Mouse (Mus musculus) kidney, adult 9 months (tissue): ENCODE measurements at regions not wholly inside any gene's neighbourhood (a gene's known extent, or its start where the extent isn't known, plus 50 kb on each side); places are given as distances from the start of the nearest gene placed in this dataset.
"Not testable (repeated sequence)": the region's sequence is repeated elsewhere in the genome, so short reads cannot be mapped to it uniquely, and the experiment has no call there.

Experiments used
- DNase-seq: peaks from one replicate; pipeline ENCODE4 v3.0.0; 2022

DNA sequence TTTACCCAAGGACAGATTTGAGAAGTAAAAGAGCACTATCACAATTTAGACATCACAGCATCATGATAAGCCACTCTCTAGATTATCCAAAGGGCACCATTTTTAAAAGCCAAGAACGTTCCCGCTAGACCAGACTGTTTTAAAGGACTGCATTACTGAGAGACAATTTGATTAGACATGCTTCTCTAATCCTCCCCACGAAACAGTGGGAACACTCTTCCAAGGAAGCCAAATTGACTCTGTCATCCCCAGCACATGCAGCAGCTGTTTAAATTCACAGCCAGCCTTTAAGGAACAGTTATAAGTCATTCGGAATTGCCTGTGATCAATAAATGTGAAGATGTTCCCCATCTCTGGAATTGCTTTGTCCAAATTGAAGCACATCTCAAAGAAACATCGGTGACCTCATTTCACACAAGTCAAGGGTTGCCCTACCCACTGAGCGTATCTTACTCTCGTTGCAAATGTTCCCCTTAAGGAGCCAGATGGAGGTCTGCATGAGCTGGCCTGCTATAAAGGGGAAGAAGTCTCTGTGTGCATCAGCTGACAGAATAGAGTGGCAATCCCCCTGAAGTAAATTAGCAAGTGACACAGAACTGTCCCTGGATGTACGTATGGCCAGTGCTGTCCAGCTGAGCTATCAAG is 393.2 kb downstream of the Pid1 start:
- DNase-seq: no peak

DNA sequence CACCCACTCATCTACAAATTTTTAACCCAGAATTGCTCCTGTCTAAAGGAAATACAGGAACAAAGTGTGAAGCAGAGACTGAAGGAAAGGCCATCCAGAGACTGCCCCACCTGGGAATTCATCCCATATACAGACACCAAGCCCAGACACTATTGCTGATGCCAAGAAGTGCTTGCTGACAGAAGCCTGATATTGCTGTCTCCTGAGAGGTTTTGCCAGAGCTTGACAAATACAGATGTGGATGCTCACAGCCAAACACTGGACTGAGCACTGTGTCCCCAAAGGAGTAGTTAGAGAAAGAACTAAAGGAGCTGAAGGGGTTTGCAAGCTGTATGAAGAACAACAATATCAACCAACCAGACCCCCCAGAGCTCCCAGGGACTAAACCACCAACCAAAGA is 399.3 kb downstream of the Pid1 start:
- DNase-seq: not testable (repeated sequence)

DNA sequence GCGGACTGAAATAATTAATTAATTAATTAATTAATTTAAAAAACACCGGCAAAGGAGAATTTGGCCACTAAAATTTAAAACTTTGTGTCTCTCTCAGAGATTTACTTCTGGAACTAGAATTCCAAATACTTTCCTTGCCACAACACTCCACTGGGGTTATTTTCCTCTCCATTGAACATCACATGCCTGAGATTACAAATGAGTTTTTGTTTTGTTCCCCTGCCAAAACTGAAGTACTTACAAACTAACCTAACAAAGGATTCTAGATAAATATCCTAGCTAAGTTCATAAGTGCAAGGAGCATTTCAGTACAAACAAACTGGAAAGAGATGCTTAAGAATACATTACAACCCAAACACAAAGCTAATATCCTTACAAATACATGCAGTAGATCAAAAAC is 402.2 kb downstream of the Pid1 start:
- no peak for DNase-seq

DNA sequence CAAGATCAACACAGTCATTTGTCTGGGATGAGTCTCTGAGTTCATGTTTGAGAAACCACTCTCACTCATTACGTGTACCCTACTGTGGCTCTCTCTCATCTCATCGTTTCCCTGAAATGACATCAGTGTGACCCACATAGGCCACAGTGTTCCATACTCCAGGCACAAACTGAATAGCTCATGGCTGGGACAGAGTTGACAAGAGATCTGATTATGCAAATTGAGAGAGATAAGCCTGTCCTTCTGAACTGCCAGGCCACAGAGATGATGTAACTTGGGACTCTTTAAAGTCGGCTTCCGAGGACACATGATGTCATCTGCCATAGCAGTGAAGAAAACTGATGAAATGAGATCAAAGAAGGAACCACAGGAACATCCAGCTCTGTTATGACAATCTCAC is 404.2 kb downstream of the Pid1 start:
- DNase-seq: no peak

DNA sequence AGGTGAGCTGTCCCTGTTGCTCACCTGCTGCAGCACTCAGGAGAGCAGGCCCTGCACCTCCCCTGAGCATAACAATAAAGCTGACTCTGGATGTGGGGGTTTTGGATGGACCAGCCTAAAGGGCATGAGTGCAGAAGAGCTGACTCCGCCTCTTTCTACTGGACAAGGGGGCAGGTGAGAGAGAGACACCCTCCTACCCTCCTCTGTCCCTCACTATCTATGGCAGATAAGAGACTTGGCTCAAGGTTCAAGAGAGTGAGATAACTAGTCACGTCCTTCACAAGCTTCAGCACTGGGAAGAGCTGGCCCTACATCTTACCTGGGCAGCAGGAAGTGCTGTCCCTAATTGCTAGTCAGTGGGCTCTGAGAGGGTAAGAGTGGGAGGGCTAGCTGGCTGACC is 441.1 kb downstream of the Pid1 start:
- DNase-seq: no peak

DNA sequence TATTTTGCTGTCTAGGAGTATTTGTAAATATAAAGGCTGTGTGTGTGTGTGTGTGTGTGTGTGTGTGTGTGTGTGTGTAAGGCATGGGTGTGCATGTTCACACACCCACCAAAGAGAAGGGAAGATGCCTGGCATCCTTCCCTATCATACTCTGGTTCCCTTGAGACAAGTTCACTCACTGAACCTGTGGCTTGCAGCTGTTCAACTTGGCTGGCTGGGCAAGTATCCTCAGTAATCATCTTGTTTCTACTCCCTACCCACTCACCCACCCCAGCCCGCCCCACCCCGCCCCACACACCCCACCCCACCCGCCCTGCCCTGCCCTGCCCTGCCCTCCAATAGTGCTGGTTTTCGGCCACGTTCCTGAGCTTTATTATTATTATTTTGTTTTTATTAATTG is 448.5 kb downstream of the Pid1 start:
- DNase-seq: no peak

DNA sequence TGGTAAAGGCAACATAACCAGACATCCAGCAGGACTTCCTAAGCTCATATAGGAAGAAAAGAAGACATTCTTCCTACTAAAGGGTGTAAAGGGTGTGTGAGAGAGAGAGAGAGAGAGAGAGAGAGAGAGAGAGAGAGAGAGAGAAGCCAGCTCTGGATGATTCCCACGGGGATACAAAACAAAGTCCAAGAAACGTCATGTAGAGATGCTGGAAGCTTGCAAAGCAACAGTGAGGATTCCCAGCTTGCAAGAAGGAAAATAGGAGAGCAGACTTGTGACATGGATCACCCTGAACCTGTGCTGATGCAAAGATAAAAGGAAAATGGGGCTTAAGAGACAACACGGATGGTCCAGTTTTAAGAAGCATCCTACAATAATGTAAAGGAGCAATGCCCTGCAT is 456.6 kb downstream of the Pid1 start:
- no peak for DNase-seq

DNA sequence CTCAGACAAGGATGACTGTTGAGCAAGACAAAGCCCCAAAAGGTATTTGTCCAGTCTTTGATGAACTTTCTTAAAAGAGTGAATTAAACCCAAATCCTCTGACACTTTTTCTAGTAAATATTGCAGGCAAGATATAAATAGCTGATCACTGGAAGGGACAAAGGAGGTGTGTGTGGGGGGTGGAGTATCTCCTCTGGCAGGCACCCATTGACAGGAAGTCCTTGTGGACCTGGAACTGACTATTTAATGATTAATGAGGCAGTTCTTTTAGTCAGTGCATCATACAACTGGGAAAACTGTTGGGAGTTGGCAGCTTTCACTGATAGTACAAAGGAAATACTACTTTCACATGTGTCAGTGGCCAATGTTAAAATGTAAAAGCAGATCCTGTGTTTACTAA is 457.1 kb downstream of the Pid1 start:
- DNase-seq: peak; percentile 79

DNA sequence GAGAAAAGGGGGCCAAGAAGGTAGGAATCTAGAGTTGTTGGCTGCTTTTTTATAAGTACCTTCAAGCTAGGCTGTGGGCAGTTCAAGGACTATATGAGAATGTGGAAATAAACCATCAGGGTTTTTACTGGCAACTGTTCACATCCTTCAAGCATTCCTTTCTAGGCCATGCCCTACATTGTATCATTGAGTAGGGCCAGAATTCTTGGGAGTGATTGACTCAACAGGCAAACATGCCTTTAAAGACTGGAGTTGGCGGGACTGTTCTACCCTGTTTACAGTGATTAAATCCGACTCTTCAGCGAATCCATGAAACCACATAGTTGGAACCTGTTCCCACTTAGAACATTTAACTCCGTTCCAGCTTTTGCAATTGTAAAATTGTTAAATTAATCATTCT is 463.8 kb downstream of the Pid1 start:
- DNase-seq: no peak

DNA sequence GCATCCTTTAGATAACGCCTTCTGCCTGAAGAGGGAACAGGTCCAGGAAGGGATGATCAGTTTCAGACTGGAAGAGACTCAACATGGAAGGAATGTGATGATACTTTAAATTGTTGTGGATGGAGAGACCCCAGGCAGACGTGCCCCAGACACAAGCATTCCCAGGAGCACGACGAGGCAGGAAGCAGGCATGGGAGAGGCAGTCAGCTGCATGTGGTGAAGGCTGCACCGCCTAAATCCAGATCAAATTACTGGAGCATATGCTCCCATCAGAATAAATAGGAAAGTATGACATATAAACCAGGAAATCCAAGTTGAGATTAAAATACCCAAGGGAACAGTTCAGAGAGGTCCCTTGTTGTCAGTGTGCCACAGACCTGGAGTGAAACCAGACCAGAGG is 467.3 kb downstream of the Pid1 start:
- no peak for DNase-seq

DNA sequence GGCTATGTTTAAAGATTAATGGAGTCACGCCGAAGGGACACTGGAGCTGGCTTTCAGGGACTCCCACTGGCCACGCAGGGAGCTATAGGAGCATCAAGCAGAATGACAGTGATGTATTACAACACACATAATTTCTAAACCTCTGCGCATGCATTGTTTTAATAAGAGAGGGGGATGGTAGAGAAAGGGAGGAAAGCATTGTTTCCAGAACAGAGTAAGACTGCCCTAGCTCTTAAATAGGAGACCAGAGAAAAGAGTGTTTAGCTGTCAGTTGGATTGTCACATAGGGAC is 471.1 kb upstream of the Sphkap start:
- DNase-seq: no peak

DNA sequence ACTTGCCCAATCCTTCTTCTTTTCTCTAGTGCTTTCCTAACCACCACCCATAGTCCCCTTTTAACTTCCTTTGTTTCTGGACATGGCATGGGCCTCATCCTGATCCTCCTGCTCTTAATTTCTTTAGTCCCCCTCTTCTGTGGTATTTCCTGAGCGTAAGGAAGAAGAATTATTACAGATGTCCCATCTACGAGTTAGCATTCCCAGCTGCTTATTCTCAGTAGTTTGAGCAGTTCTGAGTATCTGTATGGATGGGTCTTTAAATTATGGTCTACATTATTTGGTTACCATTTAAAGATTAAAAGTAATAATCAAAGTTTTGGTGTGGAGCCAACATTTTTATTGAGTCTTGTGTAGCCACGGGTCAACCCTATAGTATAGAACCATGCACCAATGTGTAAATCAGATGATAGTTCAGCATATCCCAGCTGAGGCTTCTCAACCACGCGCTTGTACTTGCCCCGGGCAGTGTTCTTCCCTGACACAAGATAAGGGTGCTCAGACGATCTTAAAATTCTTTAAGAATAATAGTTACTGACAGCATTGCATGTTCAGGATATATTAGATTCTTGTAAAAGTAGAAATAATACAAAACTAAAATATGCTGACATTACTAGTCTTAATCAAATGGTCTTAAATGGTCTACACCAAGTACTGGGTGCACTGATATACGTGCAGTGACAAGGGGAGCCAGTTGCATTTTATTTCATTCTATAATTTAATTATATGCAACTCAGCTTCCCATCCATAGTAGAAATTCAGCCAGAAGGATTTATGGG is 470.5 kb upstream of the Sphkap start:
- DNase-seq: no peak

DNA sequence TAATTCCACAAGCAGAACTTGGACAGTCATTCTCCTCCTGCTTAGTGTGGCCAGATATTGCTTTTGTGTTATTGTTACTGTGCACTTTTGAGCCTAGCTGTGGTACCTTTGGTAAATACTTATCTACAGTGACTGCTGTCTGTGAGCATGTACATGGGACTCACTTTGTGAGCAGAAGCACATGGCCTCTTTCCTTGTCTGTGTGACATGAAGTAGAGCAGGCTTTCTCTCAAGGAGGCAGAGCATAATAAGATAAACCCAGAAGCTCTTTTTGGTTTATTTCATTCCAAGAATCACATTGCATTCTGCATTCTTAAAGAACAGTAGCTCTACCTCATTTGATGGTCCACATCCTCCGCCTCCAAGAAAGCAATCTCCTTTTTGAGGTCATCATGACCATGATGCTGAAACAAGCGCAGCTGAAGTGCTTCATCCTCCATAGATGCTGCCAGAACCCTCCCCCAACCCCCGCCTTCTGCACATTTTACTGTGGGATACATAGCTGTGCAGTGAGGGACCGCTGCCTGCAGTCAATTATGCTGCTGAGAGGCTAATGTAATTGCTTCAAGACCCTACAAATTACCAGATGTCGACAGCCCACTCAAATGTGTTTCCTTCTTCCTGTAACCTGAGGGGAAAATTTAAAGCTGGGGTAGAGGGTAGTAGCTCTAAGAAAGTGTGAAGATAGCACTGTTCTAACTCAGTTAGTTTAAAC is 463.0 kb upstream of the Sphkap start:
- DNase-seq: no peak

DNA sequence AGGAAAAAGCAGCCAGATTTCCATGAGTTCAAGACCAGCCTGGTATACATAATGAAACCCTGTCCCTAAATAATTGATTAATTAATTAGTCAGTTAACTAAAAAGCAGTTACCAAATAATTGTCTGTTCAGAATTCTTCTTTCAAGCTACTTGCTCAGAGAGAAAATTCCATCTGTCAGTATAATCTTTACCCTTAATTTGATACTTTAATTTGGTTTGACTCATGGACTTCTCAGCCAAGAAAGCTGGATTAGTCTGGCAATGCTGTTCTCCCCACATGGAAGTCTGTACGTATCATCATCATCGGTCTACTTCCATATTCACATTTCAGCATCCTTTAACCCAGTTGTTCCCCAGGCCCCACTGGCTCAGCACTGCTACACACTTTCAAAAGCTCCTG is 461.0 kb upstream of the Sphkap start:
- no peak for DNase-seq

DNA sequence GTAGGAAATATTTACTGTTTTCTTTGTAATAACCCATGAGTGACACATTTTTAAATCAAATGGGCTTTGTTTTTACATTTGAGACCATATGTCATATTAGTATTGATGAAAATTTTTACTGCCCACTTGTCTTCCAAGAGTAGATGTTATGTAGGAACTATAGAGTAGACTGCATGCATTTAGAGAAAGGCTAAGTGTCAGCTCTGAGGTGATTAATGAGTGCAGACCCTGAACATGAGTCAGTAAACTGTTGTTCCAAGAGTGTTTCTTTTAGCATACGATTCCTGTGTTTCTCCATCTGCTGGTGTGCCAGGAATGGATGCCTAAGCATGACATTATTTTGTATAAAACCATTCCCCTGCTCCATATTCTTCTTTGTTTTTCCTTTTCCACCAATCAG is 454.5 kb upstream of the Sphkap start:
- DNase-seq: no peak

DNA sequence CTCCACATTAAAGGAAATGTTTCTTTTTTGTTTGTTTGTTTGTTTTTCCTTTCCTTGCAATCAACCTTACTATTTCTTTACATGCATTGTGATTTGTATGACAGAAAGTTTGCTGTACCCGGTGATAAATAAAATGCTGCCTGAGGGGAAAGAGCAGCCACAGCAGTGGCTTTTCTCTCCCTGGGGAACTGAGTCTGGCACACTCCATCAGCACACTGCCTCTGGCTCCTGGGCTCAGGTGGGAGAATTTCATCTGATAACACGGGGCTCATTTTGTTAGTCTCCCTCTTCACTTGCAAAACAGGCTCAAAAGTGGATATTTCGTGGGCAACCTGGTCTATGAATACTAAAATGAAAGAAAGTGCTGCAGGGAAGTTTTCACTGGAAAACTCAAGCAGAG is 454.1 kb upstream of the Sphkap start:
- no peak for DNase-seq

DNA sequence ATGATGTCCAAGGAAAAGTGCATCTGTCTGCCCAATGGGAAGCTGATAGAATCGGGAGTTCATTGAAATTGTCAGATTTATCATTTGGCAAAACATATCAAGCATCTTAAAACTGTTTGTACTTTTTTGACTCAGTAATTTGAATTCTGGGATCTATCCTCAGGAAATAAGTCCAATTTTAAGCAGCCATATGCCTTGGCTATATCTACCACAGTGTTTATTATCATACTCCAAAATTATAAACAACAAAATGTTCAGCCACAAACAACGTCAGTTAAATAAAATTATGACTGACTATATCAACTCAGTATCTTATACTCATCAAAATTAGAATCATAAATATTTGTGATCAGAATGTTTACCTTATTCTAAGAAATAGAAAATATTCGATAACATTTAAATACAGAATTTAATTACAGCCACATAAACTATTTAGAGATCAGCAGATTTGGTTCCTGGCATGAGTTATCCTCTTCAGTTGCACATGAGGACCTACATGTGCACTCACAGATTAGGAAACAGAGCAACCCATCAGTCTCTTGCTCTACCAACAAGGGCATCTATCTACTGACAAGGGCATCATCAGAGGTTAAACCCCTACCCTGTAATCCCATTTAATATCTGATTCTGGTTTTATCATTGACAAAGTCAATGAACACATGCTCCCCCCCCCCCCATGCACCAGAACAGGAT is 451.9 kb upstream of the Sphkap start:
- no peak for DNase-seq

DNA sequence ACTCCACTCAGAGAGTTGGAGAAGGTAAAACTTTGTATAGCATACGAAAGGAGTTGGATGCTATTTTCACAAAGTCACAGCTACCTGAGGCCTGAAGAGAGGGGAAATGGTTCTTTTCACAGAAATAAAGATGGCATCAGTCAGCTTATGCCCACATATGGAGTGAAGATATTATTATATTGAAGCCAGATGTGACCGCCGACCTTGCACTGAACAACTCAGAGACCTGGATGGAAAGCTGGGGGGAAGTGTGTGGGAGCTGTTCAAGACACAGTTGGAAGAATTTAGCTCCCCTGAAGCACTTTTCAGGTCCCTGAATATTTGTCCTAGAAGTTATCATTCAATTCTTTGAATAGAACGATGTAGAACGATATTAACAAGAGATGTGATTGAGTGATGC is 446.0 kb upstream of the Sphkap start:
- DNase-seq: no peak

DNA sequence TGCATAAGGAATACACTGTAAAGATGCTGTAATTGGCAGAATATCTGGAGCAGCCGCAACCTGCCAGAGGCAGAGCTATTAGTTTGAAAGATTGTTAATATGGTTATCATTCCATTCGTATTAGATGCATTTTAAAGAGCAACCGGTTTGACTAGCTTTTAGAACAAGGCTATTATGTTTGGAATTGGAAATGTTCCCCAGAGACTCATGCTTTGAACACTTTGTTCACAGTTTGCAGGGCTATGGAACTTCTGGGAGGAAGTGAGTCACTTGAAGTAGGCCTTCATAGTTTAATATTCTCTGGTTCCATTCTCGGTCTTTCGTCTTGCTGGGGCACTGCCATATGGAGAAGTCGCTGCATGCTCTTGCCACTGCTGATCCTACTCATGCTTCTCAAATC is 443.1 kb upstream of the Sphkap start:
- no peak for DNase-seq

DNA sequence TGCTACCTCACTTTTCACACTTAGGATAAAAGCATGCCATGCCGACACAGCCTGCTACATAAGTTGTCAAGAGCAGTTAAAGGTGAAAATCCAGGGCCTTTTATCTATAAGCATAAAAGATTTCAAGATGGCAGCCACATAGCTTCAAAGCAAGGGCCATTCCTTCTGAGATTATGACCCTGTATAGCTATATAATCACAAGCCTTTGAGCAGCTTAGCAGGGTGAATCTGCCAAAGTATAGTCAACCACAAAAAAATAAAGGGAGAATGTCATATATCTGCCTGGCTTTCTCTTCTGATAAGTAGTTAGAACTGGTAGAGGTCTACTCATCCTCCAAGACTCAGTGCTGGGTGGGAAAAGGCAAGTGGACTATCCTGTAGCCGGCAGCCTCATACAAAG is 440.4 kb upstream of the Sphkap start:
- no peak for DNase-seq

DNA sequence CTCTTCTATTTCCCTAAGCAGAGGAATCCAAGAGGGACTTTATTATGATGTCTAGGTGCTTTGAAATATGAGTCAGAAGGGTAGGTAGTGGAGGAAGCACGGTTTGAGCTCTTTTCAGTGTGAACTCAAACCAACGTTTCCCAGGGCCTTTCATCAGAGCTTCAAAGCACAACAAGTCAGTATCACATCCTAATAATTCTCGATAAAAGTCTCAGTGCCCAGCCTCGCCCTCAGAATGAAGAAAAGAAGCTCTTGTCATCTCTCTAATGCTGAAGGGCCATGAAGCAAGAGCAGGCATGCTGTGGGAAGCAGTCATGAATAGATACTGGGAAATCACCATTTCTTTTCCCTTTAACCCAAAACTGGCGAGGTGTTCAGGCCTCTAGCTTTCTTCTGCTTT is 440.0 kb upstream of the Sphkap start:
- DNase-seq: no peak

DNA sequence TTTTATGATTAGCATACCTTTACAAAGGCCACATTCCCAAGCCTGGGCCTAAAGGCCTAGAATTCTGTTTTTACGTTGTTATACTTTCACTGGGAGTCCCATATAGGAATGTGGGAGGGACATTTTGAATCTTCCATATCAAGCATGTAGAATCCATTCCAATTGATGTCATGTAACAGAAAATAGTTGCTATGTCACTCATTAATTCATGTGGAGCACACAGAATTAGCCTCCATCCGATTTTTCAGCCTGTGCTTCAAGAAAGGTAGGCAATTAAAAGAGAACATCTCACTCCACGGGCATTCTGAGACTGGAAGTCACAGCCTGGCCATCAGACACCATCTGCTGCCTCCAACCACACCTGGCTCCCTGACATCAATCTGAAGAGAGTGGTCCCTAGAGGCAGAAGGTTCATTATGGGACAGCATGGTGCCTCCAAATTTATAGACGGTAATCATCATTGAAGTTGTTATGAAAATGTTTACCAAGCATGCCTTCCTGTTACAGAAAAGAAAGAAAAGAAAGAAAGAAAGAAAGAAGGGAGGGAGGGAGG is 436.9 kb upstream of the Sphkap start:
- DNase-seq: no peak

DNA sequence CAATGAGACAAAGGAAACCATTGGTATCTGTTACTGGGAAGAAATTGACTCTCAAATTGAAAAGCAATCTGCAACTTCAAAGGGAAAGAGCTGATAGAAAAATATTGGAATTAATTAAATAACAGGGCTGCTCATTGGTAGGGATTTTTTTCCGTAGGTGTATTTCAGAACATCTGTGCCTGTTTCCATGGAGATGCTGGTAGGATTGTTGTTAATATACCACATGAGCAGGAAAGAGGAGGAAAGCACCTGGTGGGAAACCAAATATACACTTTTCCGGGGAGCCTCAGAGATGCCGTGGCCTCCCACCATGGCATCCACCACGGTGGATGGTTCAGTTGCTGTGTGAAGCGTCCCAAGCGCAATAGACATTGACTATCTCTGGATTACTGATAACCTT is 428.0 kb upstream of the Sphkap start:
- no peak for DNase-seq

DNA sequence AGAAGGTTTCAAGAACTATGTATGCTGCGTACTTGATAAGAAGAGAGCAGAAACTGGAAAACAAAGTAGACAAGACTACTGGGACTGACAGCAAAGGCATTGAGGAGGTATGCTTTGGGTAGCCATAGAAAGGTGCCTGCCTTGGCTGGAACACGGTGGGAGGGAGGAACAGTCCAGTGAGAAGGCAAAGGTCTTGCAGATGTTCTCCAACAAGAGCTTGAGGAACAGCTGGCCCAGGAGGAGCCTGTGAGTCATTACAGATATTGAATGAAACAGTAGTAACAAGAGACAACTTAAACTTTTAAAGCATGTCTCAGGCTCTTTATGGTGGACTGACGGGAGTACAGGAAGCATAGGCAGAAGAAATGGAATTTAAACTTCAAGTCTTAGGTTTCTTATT is 424.9 kb upstream of the Sphkap start:
- DNase-seq: no peak
